Mouse (Mus musculus) testis, adult 2 months (tissue): ENCODE measurements at regions not wholly inside any gene's neighbourhood (a gene's known extent, or its start where the extent isn't known, plus 50 kb on each side); places are given as distances from the start of the nearest gene placed in this dataset.

ENCODE experiments used
- CTCF ChIP-seq: fragments of 200-500 bp; IDR thresholded peaks from 2 replicates; pipeline ENCODE4 v1.5.1; 2012; ENCODE audit warnings: low read depth, mild to moderate bottlenecking, inconsistent platforms, low read length, moderate library complexity; ENCODE audit not compliant: control insufficient read depth, insufficient read depth, insufficient replicate concordance
- POLR2A ChIP-seq: fragments of 200-500 bp; IDR thresholded peaks from 2 replicates; pipeline ENCODE4 v1.6.1; 2012; ENCODE audit warnings: low read depth, mild to moderate bottlenecking, inconsistent platforms, low read length, moderate library complexity; ENCODE audit not compliant: control insufficient read depth

- TF ChIP-seq POLR2A (no peak), CTCF (no peak)
These were observed 109.9 kb downstream of the Pmp22 start for GRCm38 (mm10) chr11:63238655-63239054.
